ENCODE assay signal across 9 mouse cellular contexts in genomic region chr19:6397582-6398249, GRCm38 (mm10). TPM values are rescaled to one million over a fixed set of nuclear protein-coding genes. Genes with fewer than 3 reads are reported as not detected.
A peak's percentile ranks its signal among the peaks of the same experiment; 100 is the strongest.
DNase-seq lines count a peak whose midpoint lies in the region; ATAC-seq and TF ChIP-seq lines count a peak whose summit lies in the region.
"Had no signal": no experiment of that assay in that cellular context is flagged by ENCODE, and none has a peak within 500 bp of the region (broad histone marks: within the 10 kb centered on the region; RNA-seq: fewer than 3 reads in every experiment).

No protein-coding gene starts in this region.

- no peak for ATAC-seq in forebrain, embryonic 13.5 days
- ATAC-seq in forebrain, embryonic 14.5 days: no peak

- no peak for DNase-seq in forebrain, embryonic 14.5 days (ENCODE audit: low spot score)
- DNase-seq in kidney, adult 2 months: peak; percentile 69
- no peak for DNase-seq in kidney, postnatal 10 days
- no peak for DNase-seq in right cerebral cortex, postnatal 4 days
- no peak for DNase-seq in urinary bladder, adult 2 months (ENCODE audit: low spot score)

- H3K4me3 ChIP-seq in forebrain, embryonic 13.5 days: no peak overlapping the region
- H3K4me3 ChIP-seq in forebrain, embryonic 14.5 days (ENCODE audit: low read depth, low read length): no peak overlapping the region
- H3K4me3 ChIP-seq in kidney, adult 2 months (ENCODE audit: insufficient read depth, low read depth, low read length): no peak overlapping the region
- H3K4me3 ChIP-seq in bone marrow, adult 2 months (replicated peaks; ENCODE audit: control insufficient read depth, low read depth, low read length): no peak overlapping the region
- H3K4me3 ChIP-seq in myocyte: no peak overlapping the region

- peaks cover 32% of the 10 kb centered on the region for H3K27me3 ChIP-seq in forebrain, embryonic 13.5 days
- H3K27me3 ChIP-seq in forebrain, embryonic 14.5 days (replicated peaks; ENCODE audit: control insufficient read depth, insufficient read depth, low read length): peaks cover 17% of the 10 kb centered on the region; the same call in 1 of the 2 replicates
- no peaks in the 10 kb centered on the region; the same call in 1 of the 2 replicates for H3K27me3 ChIP-seq in kidney, adult 2 months (replicated peaks; ENCODE audit: control insufficient read depth, insufficient read depth, low read length)
- H3K27me3 ChIP-seq in myocyte (ENCODE audit: control insufficient read depth, insufficient read depth, insufficient read length): peaks cover 21% of the 10 kb centered on the region

- peak overlapping the region; percentile 99 for H3K4me2 ChIP-seq in forebrain, embryonic 13.5 days
- H3K4me2 ChIP-seq in forebrain, embryonic 14.5 days (ENCODE audit: low read length): no peak overlapping the region
- peak overlapping the region; percentile 40 for H3K4me2 ChIP-seq in myocyte (ENCODE audit: low read depth)

- H3K79me2 ChIP-seq in myocyte (ENCODE audit: control insufficient read depth, insufficient read depth): no peaks in the 10 kb centered on the region

- H3K9me3 ChIP-seq in forebrain, embryonic 13.5 days (replicated peaks): no peaks in the 10 kb centered on the region
- H3K9me3 ChIP-seq in forebrain, embryonic 14.5 days (replicated peaks; ENCODE audit: control insufficient read depth, low read length): no peaks in the 10 kb centered on the region
- H3K9me3 ChIP-seq: embryonic facial prominence, embryonic 13.5 days had no signal

- TF ChIP-seq CTCF in kidney, adult 2 months (conservative IDR thresholded peaks at IDR 0.05; ENCODE audit: insufficient read depth, insufficient read length, low read depth, low read length): no peak
- no peak for TF ChIP-seq CTCF in bone marrow, adult 2 months (IDR thresholded peaks at IDR 0.05; ENCODE audit: control insufficient read depth, insufficient read depth, low read length)

- H3ac ChIP-seq in myocyte (ENCODE audit: control insufficient read depth, insufficient read length): no peak overlapping the region

- H3K4me1 ChIP-seq in forebrain, embryonic 13.5 days: peaks cover 37% of the 10 kb centered on the region
- peaks cover 17% of the 10 kb centered on the region for H3K4me1 ChIP-seq in forebrain, embryonic 14.5 days (ENCODE audit: control insufficient read depth, insufficient read depth, low read length)
- H3K4me1 ChIP-seq in kidney, adult 2 months (ENCODE audit: control insufficient read depth, insufficient read depth, low read length): no peaks in the 10 kb centered on the region
- H3K4me1 ChIP-seq in bone marrow, adult 2 months (ENCODE audit: control insufficient read depth, insufficient read depth, low read length): peaks cover 5% of the 10 kb centered on the region

- WGBS in forebrain, embryonic 13.5 days: 88% methylated on average over 22 of the region's 22 CpGs
- WGBS in forebrain, embryonic 14.5 days: 87% methylated on average over 22 of the region's 22 CpGs
- WGBS in kidney, adult 2 months: 58% methylated on average over 22 of the region's 22 CpGs
- 79% methylated on average over 22 of the region's 22 CpGs for WGBS in bone marrow, adult 2 months

- TF ChIP-seq POLR2A in kidney, adult 2 months (IDR thresholded peaks at IDR 0.05; ENCODE audit: low read depth, low read length): no peak
- no peak for TF ChIP-seq POLR2A in bone marrow, adult 2 months (IDR thresholded peaks at IDR 0.05; ENCODE audit: borderline replicate concordance, control insufficient read depth, low read depth, low read length)
- no peak for TF ChIP-seq POLR2A in myocyte (IDR thresholded peaks at IDR 0.05; ENCODE audit: insufficient read length, low read depth)

- no peaks in the 10 kb centered on the region for H3K36me3 ChIP-seq in forebrain, embryonic 13.5 days (ENCODE audit: poor library complexity, severe bottlenecking)
- H3K36me3 ChIP-seq in forebrain, embryonic 14.5 days (ENCODE audit: control insufficient read depth, insufficient read depth, low read length): no peaks in the 10 kb centered on the region
- H3K36me3 ChIP-seq in kidney, adult 2 months (ENCODE audit: control insufficient read depth, insufficient read depth, low read length): no peaks in the 10 kb centered on the region
- H3K36me3 ChIP-seq in myocyte (ENCODE audit: control insufficient read depth, insufficient read depth): no peaks in the 10 kb centered on the region
- H3K36me3 ChIP-seq: embryonic facial prominence, embryonic 13.5 days had no signal

- no peak overlapping the region for H3K27ac ChIP-seq in forebrain, embryonic 13.5 days
- H3K27ac ChIP-seq in forebrain, embryonic 14.5 days (ENCODE audit: low read depth, low read length): no peak overlapping the region
- no peak overlapping the region for H3K27ac ChIP-seq in kidney, adult 2 months (ENCODE audit: insufficient read depth, low read depth, low read length)
- peak overlapping the region; percentile 65 for H3K27ac ChIP-seq in bone marrow, adult 2 months (ENCODE audit: control insufficient read depth, insufficient read depth, low read depth, low read length, poor library complexity)
- H3K27ac ChIP-seq: embryonic facial prominence, embryonic 13.5 days had no signal

- H3K9ac ChIP-seq in forebrain, embryonic 13.5 days: no peak overlapping the region
- H3K9ac ChIP-seq in forebrain, embryonic 14.5 days (ENCODE audit: low read length): no peak overlapping the region
- H3K9ac ChIP-seq: embryonic facial prominence, embryonic 13.5 days had no signal

TF ChIP-seq in myocyte, 11 proteins besides CTCF, POLR2A, EP300 and RAD21:
- TF ChIP-seq TCF12 (IDR thresholded peaks at IDR 0.05; ENCODE audit: insufficient read depth, poor library complexity, severe bottlenecking) (no peak), USF1 (IDR thresholded peaks at IDR 0.05; ENCODE audit: low read depth) (no peak), MAX (IDR thresholded peaks at IDR 0.05; ENCODE audit: low read depth) (no peak), CEBPB (IDR thresholded peaks at IDR 0.05; ENCODE audit: insufficient read depth, poor library complexity, severe bottlenecking) (no peak), SRF (IDR thresholded peaks at IDR 0.05; ENCODE audit: control insufficient read depth, insufficient read length, low read depth) (no peak), MYOG (IDR thresholded peaks at IDR 0.05; ENCODE audit: control insufficient read depth in 1 of 3, insufficient read depth in 1 of 3, insufficient read length in 2 of 3, low read depth in 2 of 3) (no peak), MYOD1 (IDR thresholded peaks at IDR 0.05; ENCODE audit: control insufficient read depth in 1 of 3, insufficient read length in 2 of 3, low read depth in 2 of 3) (no peak), POLR2AphosphoS2 (IDR thresholded peaks at IDR 0.05; ENCODE audit: insufficient read length, low read depth) (no peak), TCF3 (IDR thresholded peaks at IDR 0.05; ENCODE audit: insufficient read length, low read depth) (no peak), REST (IDR thresholded peaks at IDR 0.05; ENCODE audit: insufficient read depth, insufficient read length) (no peak), E2F4 (IDR thresholded peaks at IDR 0.05; ENCODE audit: insufficient read depth) (no peak)
TF ChIP-seq in myocyte: peak in this region for 0.

RNA-seq across cellular contexts. Expression of gene Rasgrp2, which starts 1.4 kb away (rescaled TPM):
- polyA plus RNA-seq in forebrain, embryonic 13.5 days (2015; fragmentation: Nextera tagmentation; extraction: Ambion mirVana): 21.1 and 25.1 TPM in 2 replicates
- 28.6 and 30.7 TPM in 2 replicates for polyA plus RNA-seq in forebrain, embryonic 14.5 days (2014; fragmentation: Nextera tagmentation; extraction: Ambion mirVana)
- polyA plus RNA-seq in kidney, adult 2 months (2012; rRNA removed): 76.8 and 90.0 TPM in 2 replicates
- polyA plus RNA-seq in bone marrow, adult 2 months (2011; ENCODE audit: insufficient read depth, insufficient read length, low replicate concordance, missing spikeins): 656 and 1,280 TPM in 2 replicates
- polyA plus RNA-seq in myocyte (2012; fragmentation: generic; extraction: Trizol): 8.0 TPM
- polyA plus RNA-seq in urinary bladder, adult 2 months (2012; rRNA removed): 106 and 109 TPM in 2 replicates

RNA-seq across cellular contexts. Expression of gene Pygm, which starts 13.5 kb away (rescaled TPM):
- polyA plus RNA-seq in forebrain, embryonic 13.5 days (2015; fragmentation: Nextera tagmentation; extraction: Ambion mirVana): 2.0 and 2.1 TPM in 2 replicates
- 1.3 and 3.0 TPM in 2 replicates for polyA plus RNA-seq in forebrain, embryonic 14.5 days (2014; fragmentation: Nextera tagmentation; extraction: Ambion mirVana)
- 15.0 and 47.1 TPM in 2 replicates for polyA plus RNA-seq in kidney, adult 2 months (2012; rRNA removed)
- polyA plus RNA-seq in bone marrow, adult 2 months (2011; ENCODE audit: insufficient read depth, insufficient read length, low replicate concordance, missing spikeins): 3.7 and 4.3 TPM in 2 replicates
- 232 TPM for polyA plus RNA-seq in myocyte (2012; fragmentation: generic; extraction: Trizol)
- 34.8 and 47.2 TPM in 2 replicates for polyA plus RNA-seq in urinary bladder, adult 2 months (2012; rRNA removed)

RNA-seq across cellular contexts. Expression of gene Nrxn2, which starts 20.8 kb away (rescaled TPM):
- polyA plus RNA-seq in forebrain, embryonic 13.5 days (2015; fragmentation: Nextera tagmentation; extraction: Ambion mirVana): 16.9 and 18.1 TPM in 2 replicates
- 39.5 and 41.7 TPM in 2 replicates for polyA plus RNA-seq in forebrain, embryonic 14.5 days (2014; fragmentation: Nextera tagmentation; extraction: Ambion mirVana)
- polyA plus RNA-seq in kidney, adult 2 months (2012; rRNA removed): 5.9 and 6.4 TPM in 2 replicates
- 2.0 and 8.8 TPM in 2 replicates for polyA plus RNA-seq in bone marrow, adult 2 months (2011; ENCODE audit: insufficient read depth, insufficient read length, low replicate concordance, missing spikeins)
- 0.01 TPM for polyA plus RNA-seq in myocyte (2012; fragmentation: generic; extraction: Trizol)
- 1.3 and 1.5 TPM in 2 replicates for polyA plus RNA-seq in urinary bladder, adult 2 months (2012; rRNA removed)

RNA-seq across cellular contexts. Expression of gene Sf1, which starts 34.2 kb away (rescaled TPM):
- 134 and 139 TPM in 2 replicates for polyA plus RNA-seq in forebrain, embryonic 13.5 days (2015; fragmentation: Nextera tagmentation; extraction: Ambion mirVana)
- 90.4 and 115 TPM in 2 replicates for polyA plus RNA-seq in forebrain, embryonic 14.5 days (2014; fragmentation: Nextera tagmentation; extraction: Ambion mirVana)
- polyA plus RNA-seq in kidney, adult 2 months (2012; rRNA removed): 71.3 and 76.3 TPM in 2 replicates
- 120 and 184 TPM in 2 replicates for polyA plus RNA-seq in bone marrow, adult 2 months (2011; ENCODE audit: insufficient read depth, insufficient read length, low replicate concordance, missing spikeins)
- 131 TPM for polyA plus RNA-seq in myocyte (2012; fragmentation: generic; extraction: Trizol)
- 89.7 and 158 TPM in 2 replicates for polyA plus RNA-seq in urinary bladder, adult 2 months (2012; rRNA removed)

RNA-seq across cellular contexts. Expression of gene Map4k2, which starts 56.8 kb away (rescaled TPM):
- polyA plus RNA-seq in forebrain, embryonic 13.5 days (2015; fragmentation: Nextera tagmentation; extraction: Ambion mirVana): 11.3 and 15.4 TPM in 2 replicates
- 6.2 and 11.2 TPM in 2 replicates for polyA plus RNA-seq in forebrain, embryonic 14.5 days (2014; fragmentation: Nextera tagmentation; extraction: Ambion mirVana)
- polyA plus RNA-seq in kidney, adult 2 months (2012; rRNA removed): 92.3 and 145 TPM in 2 replicates
- 128 and 324 TPM in 2 replicates for polyA plus RNA-seq in bone marrow, adult 2 months (2011; ENCODE audit: insufficient read depth, insufficient read length, low replicate concordance, missing spikeins)
- polyA plus RNA-seq in myocyte (2012; fragmentation: generic; extraction: Trizol): 10.0 TPM
- 63.7 and 88.3 TPM in 2 replicates for polyA plus RNA-seq in urinary bladder, adult 2 months (2012; rRNA removed)
